Mouse (Mus musculus) ES-CJ7 (cell line): ENCODE results near the gene B230104I21Rik.

Source experiments
- DNase-seq: peaks from one replicate; pipeline ENCODE4 v3.0.0; 2011; ENCODE audit warnings: low read depth, low spot score

B230104I21Rik gene

DNA sequence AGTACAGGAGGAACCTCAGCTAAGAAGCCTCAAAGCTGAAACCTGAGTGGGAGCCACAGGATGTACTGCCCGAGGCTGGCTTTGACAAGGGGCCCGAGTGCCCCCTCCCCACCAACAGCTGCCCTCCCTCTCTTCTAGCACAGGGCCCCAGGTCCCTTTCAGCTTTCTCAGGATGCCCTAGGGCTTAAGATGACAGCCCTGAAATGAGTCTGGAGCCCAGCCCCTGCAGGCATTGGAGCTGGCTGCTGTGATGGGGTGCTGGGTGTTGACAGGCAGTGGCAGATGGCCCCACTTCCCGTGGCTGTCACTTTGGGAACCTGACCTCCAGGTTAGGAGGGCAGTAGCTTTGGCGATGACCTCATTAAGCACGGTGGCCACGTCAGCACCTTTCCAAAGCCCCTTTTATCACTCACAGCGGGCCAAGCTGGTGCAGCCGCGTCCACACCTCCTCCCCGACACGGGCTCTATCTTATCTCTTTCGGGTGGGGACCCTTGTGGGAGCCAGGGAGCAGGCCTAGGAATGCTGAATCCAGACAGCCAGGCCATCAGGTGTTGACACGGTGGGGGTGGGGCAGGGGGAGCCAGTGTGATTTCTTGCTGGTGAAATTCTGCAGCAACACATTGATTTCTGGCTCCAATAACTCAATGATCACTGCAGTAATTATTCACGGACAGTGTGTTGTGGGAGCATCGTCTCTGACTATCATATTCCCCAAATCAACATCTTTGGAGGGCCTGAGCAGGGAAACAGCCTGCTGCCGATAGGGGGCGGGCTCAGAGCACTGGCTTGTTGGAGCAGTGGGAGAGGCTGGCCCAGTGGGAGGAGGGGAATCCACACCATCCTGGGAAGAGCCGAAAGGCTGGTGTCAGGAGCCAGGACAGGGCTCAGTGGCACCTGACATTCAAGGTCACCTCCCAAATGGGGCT is 57.5 kb downstream of the B230104I21Rik start:
- DNase-seq = peak; percentile 67

DNA sequence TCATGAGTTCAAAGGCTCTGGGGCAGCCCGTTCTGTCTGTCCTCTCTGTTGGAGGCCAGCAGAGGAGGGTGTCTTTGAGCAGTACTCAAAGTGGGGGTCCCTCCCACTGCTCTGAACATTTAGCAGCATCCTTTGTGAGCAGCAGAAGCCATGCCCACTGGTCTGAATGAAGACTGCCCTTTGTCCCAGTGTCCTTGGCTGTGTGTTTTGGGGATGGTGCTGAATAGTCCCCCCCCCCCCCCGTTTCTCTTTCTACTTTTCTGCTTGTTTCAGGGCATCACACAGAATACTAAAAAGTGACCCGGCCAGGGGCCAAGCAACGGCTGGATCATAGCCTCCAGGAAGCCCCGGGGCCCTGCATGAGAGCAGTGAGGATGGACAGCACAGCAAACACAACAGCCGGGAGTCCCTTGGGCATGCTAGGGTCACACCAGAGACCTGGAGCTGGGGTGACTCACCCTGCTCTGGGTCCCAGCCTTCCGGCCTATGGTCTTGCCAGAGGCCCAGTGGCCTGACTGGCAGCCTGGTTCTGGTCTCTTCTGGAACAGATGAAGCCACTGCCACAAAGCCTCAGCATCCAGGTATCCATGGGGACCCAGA is 58.3 kb downstream of the B230104I21Rik start:
- no peak for DNase-seq

- DNase-seq = no peak
These were observed 60.9 kb downstream of the B230104I21Rik start for GRCm38 (mm10) chr4:154396652-154397301.
